Mouse (Mus musculus): ENCODE measurements around the gene Zfp385b.

DNA sequence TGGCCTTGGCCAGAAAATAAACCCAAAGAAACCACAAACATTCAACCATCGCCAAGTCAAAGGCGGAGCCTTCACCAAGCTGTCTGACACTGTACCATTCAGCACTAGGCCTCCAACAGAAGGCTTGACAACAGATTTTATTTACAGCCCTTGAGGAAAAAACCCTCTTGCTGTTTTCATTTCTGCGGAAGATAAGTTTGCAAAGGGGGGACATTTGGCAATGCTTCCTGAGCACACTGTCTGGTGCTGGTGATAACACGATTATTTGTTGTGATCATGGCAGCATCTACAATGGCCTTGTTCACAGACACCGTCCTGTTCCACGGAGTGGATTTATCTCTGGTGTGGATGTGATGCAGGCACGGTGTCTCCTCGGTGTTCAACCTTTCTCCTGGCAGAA, 317.0 kb downstream of the Zfp385b start:
- TF ChIP-seq CTCF (IDR thresholded peaks at IDR 0.05; ENCODE audit: borderline replicate concordance, insufficient read depth, low read depth, low read length): no peak
- no peak for TF ChIP-seq POLR2A (IDR thresholded peaks at IDR 0.05; ENCODE audit: borderline replicate concordance, insufficient read depth, low read length)

Measured in cerebellum, adult 2 months (tissue).